Mouse (Mus musculus) heart, embryonic 15.5 days (tissue): ENCODE data around the gene Dpp6. TPM values are rescaled to one million over a fixed set of nuclear protein-coding genes. Genes with fewer than 3 reads are reported as not detected.

ENCODE experiments used
- ATAC-seq: fragments of 200-750 bp; cut with Nextera tagmentation; replicated peaks from 2 replicates; pipeline ENCODE4 v1.8.0; 2017; ENCODE audit warnings: low read depth, moderate TSS enrichment; ENCODE audit not compliant: insufficient number of reproducible peaks, insufficient read depth, low FRiP score
- H3K27ac ChIP-seq: fragments of 300-500 bp; sonication (generic); 2 replicates; pipeline ENCODE4 v1.5.1; 2015; ENCODE audit warnings: mild to moderate bottlenecking, inconsistent platforms
- H3K27me3 ChIP-seq: fragments of 300-500 bp; sonication (generic); 2 replicates; pipeline ENCODE4 v1.6.1; 2015; ENCODE audit warnings: inconsistent platforms
- H3K36me3 ChIP-seq: fragments of 300-500 bp; sonication (generic); 2 replicates; pipeline ENCODE4 v1.6.1; 2015; ENCODE audit warnings: mild to moderate bottlenecking, inconsistent platforms
- H3K4me1 ChIP-seq: fragments of 300-500 bp; sonication (generic); replicated peaks from 2 replicates; pipeline ENCODE4 v1.6.1; 2015; ENCODE audit warnings: inconsistent platforms
- H3K4me2 ChIP-seq: fragments of 300-500 bp; sonication (generic); 2 replicates; pipeline ENCODE4 v1.6.1; 2015; ENCODE audit warnings: inconsistent platforms, mild to moderate bottlenecking, moderate library complexity
- H3K4me3 ChIP-seq: fragments of 300-500 bp; sonication (generic); 2 replicates; pipeline ENCODE4 v1.5.1; 2015; ENCODE audit warnings: mild to moderate bottlenecking, inconsistent platforms
- H3K9ac ChIP-seq: fragments of 300-500 bp; sonication (generic); 2 replicates; pipeline ENCODE4 v1.6.1; 2015; ENCODE audit warnings: mild to moderate bottlenecking, inconsistent platforms
- H3K9me3 ChIP-seq: fragments of 300-500 bp; sonication (generic); replicated peaks from 2 replicates; pipeline ENCODE4 v1.6.1; 2016; ENCODE audit warnings: inconsistent platforms
- WGBS: fragments of 180-500 bp; shearing (Covaris S2); methylation state at CpG from one replicate; pipeline ENCODE4 v1.1.7; 2015; ENCODE audit warnings: mixed read lengths; 5-methylcytosine and 5-hydroxymethylcytosine counted together
- polyA plus RNA-seq: library from polyadenylated mRNA; unstranded; fragments of >200 nt; fragmentation: Nextera tagmentation; extraction: Ambion mirVana; gene quantifications from 2 replicates; pipeline ENCODE4 v1.2.1, GENCODE M21; 2015

Gene Dpp6
- polyA plus RNA-seq, 1 experiment from 2014 or later = 0.47 TPM

- Histone ChIP-seq H3K9me3 (no peaks in the 10 kb centered on the region), H3K27ac (no peak overlapping the region), H3K4me1 (no peaks in the 10 kb centered on the region), H3K4me3 (no peak overlapping the region), H3K9ac (no peak overlapping the region), H3K36me3 (no peaks in the 10 kb centered on the region), H3K4me2 (no peak overlapping the region), H3K27me3 (no peaks in the 10 kb centered on the region)
- ATAC-seq = no peak
- 53% methylated on average over 8 of the region's 8 CpGs for WGBS
Measured at GRCm38 (mm10) chr5:27651879-27652814, 835.1 kb downstream of the Dpp6 start.

- H3K9ac ChIP-seq = no peak overlapping the region
- no peaks in the 10 kb centered on the region for H3K27me3 ChIP-seq
- 53% methylated on average over 6 of the region's 6 CpGs for WGBS
Measured at GRCm38 (mm10) chr5:27656101-27656500, 839.1 kb downstream of the Dpp6 start.

GRCm38 (mm10) chr5:27657672-27658071, 840.7 kb downstream of the Dpp6 start:
- Histone ChIP-seq H3K36me3 (no peaks in the 10 kb centered on the region), H3K9ac (no peak overlapping the region), H3K4me1 (no peaks in the 10 kb centered on the region), H3K27me3 (no peaks in the 10 kb centered on the region), H3K27ac (peak overlapping the region; percentile 31; the same call in 1 of the 2 replicates), H3K9me3 (no peaks in the 10 kb centered on the region), H3K4me3 (no peak overlapping the region), H3K4me2 (no peak overlapping the region)
- 54% methylated on average over 4 of the region's 4 CpGs for WGBS
- ATAC-seq = no peak

More at GRCm38 (mm10) chr5:27656101-27656500, 839.1 kb downstream of the Dpp6 start:
- Histone ChIP-seq H3K4me3 (no peak overlapping the region), H3K27ac (no peak overlapping the region), H3K4me2 (no peak overlapping the region), H3K4me1 (no peaks in the 10 kb centered on the region), H3K36me3 (no peaks in the 10 kb centered on the region), H3K9me3 (no peaks in the 10 kb centered on the region)
- ATAC-seq = no peak

- Histone ChIP-seq H3K4me1 (no peaks in the 10 kb centered on the region), H3K4me3 (no peak overlapping the region), H3K9me3 (no peaks in the 10 kb centered on the region), H3K27me3 (no peaks in the 10 kb centered on the region), H3K36me3 (no peaks in the 10 kb centered on the region), H3K4me2 (no peak overlapping the region), H3K9ac (no peak overlapping the region), H3K27ac (0 out of 2 replicates have a peak overlapping the region, but pooled peaks have one; percentile 31)
- ATAC-seq = no peak
- WGBS = 66% methylated on average over 5 of the region's 5 CpGs
Measured at GRCm38 (mm10) chr5:27658165-27658564, 841.2 kb downstream of the Dpp6 start.

- Histone ChIP-seq H3K4me2 (no peak overlapping the region), H3K9me3 (no peaks in the 10 kb centered on the region), H3K27ac (no peak overlapping the region), H3K36me3 (no peaks in the 10 kb centered on the region), H3K27me3 (no peaks in the 10 kb centered on the region), H3K4me3 (no peak overlapping the region), H3K9ac (no peak overlapping the region), H3K4me1 (no peaks in the 10 kb centered on the region)
- ATAC-seq = no peak
Measured at GRCm38 (mm10) chr5:27658569-27658968, 841.6 kb downstream of the Dpp6 start.

GRCm38 (mm10) chr5:27659019-27659418, 842.0 kb downstream of the Dpp6 start:
- no peak overlapping the region for H3K4me3 ChIP-seq
- no peak for ATAC-seq
- no peak overlapping the region for H3K4me2 ChIP-seq
- H3K27me3 ChIP-seq = no peaks in the 10 kb centered on the region
- no peaks in the 10 kb centered on the region for H3K9me3 ChIP-seq
- H3K4me1 ChIP-seq = no peaks in the 10 kb centered on the region
- H3K36me3 ChIP-seq = no peaks in the 10 kb centered on the region
- no peak overlapping the region for H3K27ac ChIP-seq
- 96% methylated on average over 2 of the region's 2 CpGs for WGBS
- H3K9ac ChIP-seq = no peak overlapping the region

GRCm38 (mm10) chr5:27659781-27660180, 842.8 kb downstream of the Dpp6 start:
- 74% methylated on average over 6 of the region's 6 CpGs for WGBS
- H3K36me3 ChIP-seq = no peaks in the 10 kb centered on the region
- ATAC-seq = no peak

GRCm38 (mm10) chr5:27664111-27664510, 847.1 kb downstream of the Dpp6 start:
- Histone ChIP-seq H3K27ac (no peak overlapping the region), H3K27me3 (no peaks in the 10 kb centered on the region), H3K4me3 (no peak overlapping the region), H3K9me3 (no peaks in the 10 kb centered on the region), H3K9ac (no peak overlapping the region), H3K36me3 (no peaks in the 10 kb centered on the region), H3K4me1 (no peaks in the 10 kb centered on the region), H3K4me2 (no peak overlapping the region)
- no peak for ATAC-seq
- 88% methylated on average over 4 of the region's 4 CpGs for WGBS

More at GRCm38 (mm10) chr5:27659781-27660180, 842.8 kb downstream of the Dpp6 start:
- no peaks in the 10 kb centered on the region for H3K9me3 ChIP-seq
- no peaks in the 10 kb centered on the region for H3K4me1 ChIP-seq
- no peak overlapping the region for H3K4me3 ChIP-seq
- H3K27ac ChIP-seq = no peak overlapping the region
- no peak overlapping the region for H3K9ac ChIP-seq
- H3K27me3 ChIP-seq = no peaks in the 10 kb centered on the region
- H3K4me2 ChIP-seq = no peak overlapping the region

- Histone ChIP-seq H3K4me2 (no peak overlapping the region), H3K4me3 (no peak overlapping the region), H3K27me3 (no peaks in the 10 kb centered on the region), H3K9me3 (no peaks in the 10 kb centered on the region), H3K4me1 (no peaks in the 10 kb centered on the region), H3K27ac (no peak overlapping the region), H3K36me3 (no peaks in the 10 kb centered on the region), H3K9ac (no peak overlapping the region)
- WGBS = 44% methylated on average over 2 of the region's 2 CpGs
- ATAC-seq = no peak
Measured at GRCm38 (mm10) chr5:27671487-27671886, 854.5 kb downstream of the Dpp6 start.

GRCm38 (mm10) chr5:27677247-27677666, 860.3 kb downstream of the Dpp6 start:
- no peak overlapping the region for H3K4me3 ChIP-seq
- no peak overlapping the region for H3K9ac ChIP-seq
- 44% methylated on average over 5 of the region's 5 CpGs for WGBS
- ATAC-seq = no peak; the same call in 1 of the 2 replicates
- H3K27ac ChIP-seq = no peak overlapping the region
- H3K36me3 ChIP-seq = no peaks in the 10 kb centered on the region
- H3K9me3 ChIP-seq = no peaks in the 10 kb centered on the region
- no peaks in the 10 kb centered on the region for H3K4me1 ChIP-seq
- H3K4me2 ChIP-seq = no peak overlapping the region
- H3K27me3 ChIP-seq = no peaks in the 10 kb centered on the region

- H3K27ac ChIP-seq = no peak overlapping the region
Measured at GRCm38 (mm10) chr5:27679151-27679550, 862.1 kb downstream of the Dpp6 start.

GRCm38 (mm10) chr5:27680476-27680875, 863.5 kb downstream of the Dpp6 start:
- no peaks in the 10 kb centered on the region for H3K4me1 ChIP-seq
- H3K4me2 ChIP-seq = no peak overlapping the region
- H3K36me3 ChIP-seq = no peaks in the 10 kb centered on the region
- no peak for ATAC-seq
- no peaks in the 10 kb centered on the region for H3K27me3 ChIP-seq
- no peak overlapping the region for H3K9ac ChIP-seq
- no peaks in the 10 kb centered on the region for H3K9me3 ChIP-seq
- H3K4me3 ChIP-seq = no peak overlapping the region
- WGBS = 29% methylated on average over 5 of the region's 5 CpGs
- H3K27ac ChIP-seq = no peak overlapping the region

More at GRCm38 (mm10) chr5:27679151-27679550, 862.1 kb downstream of the Dpp6 start:
- Histone ChIP-seq H3K4me3 (no peak overlapping the region), H3K9ac (no peak overlapping the region), H3K27me3 (no peaks in the 10 kb centered on the region), H3K36me3 (no peaks in the 10 kb centered on the region), H3K4me2 (no peak overlapping the region), H3K9me3 (no peaks in the 10 kb centered on the region), H3K4me1 (no peaks in the 10 kb centered on the region)
- WGBS = 93% methylated on average over 1 of the region's 1 CpGs
- no peak for ATAC-seq
